Mouse (Mus musculus) lung, postnatal 0 days (tissue): ENCODE data around the gene Dclk2.

Experiments
- CTCF ChIP-seq: IDR thresholded peaks from 2 replicates; pipeline ENCODE4 v1.5.1; 2016; ENCODE audit warnings: antibody characterized with exemption, mild to moderate bottlenecking
- EP300 ChIP-seq: IDR thresholded peaks from 2 replicates; pipeline ENCODE4 v1.6.1; 2016; ENCODE audit warnings: antibody characterized with exemption, mild to moderate bottlenecking, control low read depth

- TF ChIP-seq EP300, result no peak
- no peak for TF ChIP-seq CTCF
Measured at GRCm38 (mm10) chr3:86847536-86847935, 73.1 kb downstream of the Dclk2 start.
